Mouse (Mus musculus): Measurements from ENCODE around the gene Cdh23. TPM values are rescaled to one million over a fixed set of nuclear protein-coding genes. Genes with fewer than 3 reads are reported as not detected.

Gene Cdh23
- polyA plus RNA-seq, 1 experiment from 2014 or later = 0.25 TPM

DNA sequence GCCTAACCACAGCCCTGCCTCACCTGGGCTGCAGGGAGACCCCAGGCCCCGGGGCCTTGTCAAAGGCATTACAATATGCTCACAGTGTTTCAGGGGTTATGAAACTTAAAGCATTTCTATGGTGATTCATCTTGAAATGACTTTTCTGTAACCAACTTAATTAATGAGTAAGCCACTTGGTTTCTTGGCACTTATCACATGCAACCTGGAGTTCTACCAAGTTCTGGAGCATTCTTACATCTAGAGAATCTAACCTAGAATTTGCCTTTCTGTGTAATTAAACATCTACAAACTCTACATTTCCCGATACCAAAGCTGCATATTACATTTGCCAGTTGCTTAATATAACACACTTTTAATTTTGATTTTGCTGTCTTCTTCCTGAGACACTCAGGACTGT is 279.2 kb downstream of the Cdh23 start:
- DNase-seq (ENCODE audit: low spot score) (no peak), ATAC-seq (replicated peaks; ENCODE audit: low FRiP score, low read depth) (no peak)
- H3K9me3 ChIP-seq (replicated peaks; ENCODE audit: low read length) = no peaks in the 10 kb centered on the region
- no peak overlapping the region for H3K9ac ChIP-seq (ENCODE audit: low read depth, low read length)
- H3K4me3 ChIP-seq (replicated peaks; ENCODE audit: low read depth, low read length) = no peak overlapping the region
- no peaks in the 10 kb centered on the region for H3K36me3 ChIP-seq (ENCODE audit: insufficient read depth, low read length)
- no peaks in the 10 kb centered on the region for H3K4me1 ChIP-seq (replicated peaks; ENCODE audit: insufficient read depth, low read length)
- H3K27ac ChIP-seq = no peak overlapping the region
- no peak for TF ChIP-seq CTCF (IDR thresholded peaks at IDR 0.05; ENCODE audit: low read depth)
- 93% methylated on average over 2 of the region's 2 CpGs for WGBS
- no peak overlapping the region for H3K4me2 ChIP-seq (ENCODE audit: low read length)
- no peaks in the 10 kb centered on the region for H3K27me3 ChIP-seq (ENCODE audit: insufficient read depth, low read length)

DNA sequence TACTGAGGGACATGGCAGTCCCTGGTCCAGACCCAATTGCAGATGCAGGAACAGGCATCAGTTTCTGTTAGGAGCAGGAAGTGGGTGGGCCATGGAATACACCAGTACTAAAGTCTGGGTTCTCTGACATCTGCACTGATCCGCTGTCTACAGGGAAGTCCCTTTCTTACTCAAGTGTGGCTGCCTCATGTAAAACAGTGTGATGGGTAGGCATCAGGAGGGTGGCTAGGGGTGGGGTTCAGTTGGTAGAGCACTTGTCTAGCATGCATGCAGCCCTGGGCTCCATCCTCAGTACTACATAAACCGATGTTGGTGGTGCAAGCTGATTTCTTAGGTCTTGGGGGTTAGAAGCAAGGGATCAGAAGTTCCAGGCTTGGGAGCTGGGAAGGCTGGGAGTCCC is 282.5 kb downstream of the Cdh23 start:
- TF ChIP-seq CTCF (IDR thresholded peaks at IDR 0.05; ENCODE audit: low read depth) = no peak
- H3K9me3 ChIP-seq (replicated peaks; ENCODE audit: low read length) = no peaks in the 10 kb centered on the region
- no peak overlapping the region for H3K9ac ChIP-seq (ENCODE audit: low read depth, low read length)
- H3K27ac ChIP-seq = no peak overlapping the region
- no peaks in the 10 kb centered on the region for H3K4me1 ChIP-seq (replicated peaks; ENCODE audit: insufficient read depth, low read length)
- no peaks in the 10 kb centered on the region for H3K36me3 ChIP-seq (ENCODE audit: insufficient read depth, low read length)
- DNase-seq (ENCODE audit: low spot score) (no peak), ATAC-seq (replicated peaks; ENCODE audit: low FRiP score, low read depth) (no peak)
- no peak overlapping the region for H3K4me2 ChIP-seq (ENCODE audit: low read length)
- H3K27me3 ChIP-seq (ENCODE audit: insufficient read depth, low read length) = no peaks in the 10 kb centered on the region
- 78% methylated on average over 2 of the region's 2 CpGs for WGBS
- H3K4me3 ChIP-seq (replicated peaks; ENCODE audit: low read depth, low read length) = no peak overlapping the region

DNA sequence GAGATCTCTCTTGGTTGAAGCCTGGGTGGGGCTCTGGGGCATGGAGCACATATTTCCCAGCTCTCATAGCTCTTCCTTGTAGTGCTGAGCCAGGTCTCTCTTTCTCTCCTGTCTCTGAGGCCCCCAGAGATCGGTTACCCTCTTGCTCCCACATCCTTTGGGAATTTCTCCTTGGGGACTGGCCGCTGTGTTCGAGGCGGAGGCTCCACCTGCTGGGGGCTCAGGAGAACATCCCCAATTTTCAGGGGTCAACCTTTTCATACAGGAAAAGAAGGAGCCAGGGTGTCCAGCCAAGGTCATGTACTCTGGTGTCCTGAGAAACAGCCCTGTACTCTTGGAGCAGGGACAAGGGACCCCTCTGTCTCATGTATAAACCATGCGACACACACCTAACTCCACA is 284.5 kb downstream of the Cdh23 start:
- Histone ChIP-seq H3K9ac (ENCODE audit: low read depth, low read length) (no peak overlapping the region), H3K36me3 (ENCODE audit: insufficient read depth, low read length) (no peaks in the 10 kb centered on the region), H3K27me3 (ENCODE audit: insufficient read depth, low read length) (no peaks in the 10 kb centered on the region), H3K9me3 (replicated peaks; ENCODE audit: low read length) (no peaks in the 10 kb centered on the region), H3K27ac (no peak overlapping the region), H3K4me1 (replicated peaks; ENCODE audit: insufficient read depth, low read length) (no peaks in the 10 kb centered on the region), H3K4me2 (ENCODE audit: low read length) (no peak overlapping the region), H3K4me3 (replicated peaks; ENCODE audit: low read depth, low read length) (no peak overlapping the region)
- ATAC-seq (replicated peaks; ENCODE audit: low FRiP score, low read depth) = no peak
- 27% methylated on average over 5 of the region's 5 CpGs for WGBS
- DNase-seq (ENCODE audit: low spot score) = peak; percentile 50
- peak; percentile 72 for TF ChIP-seq CTCF (IDR thresholded peaks at IDR 0.05; ENCODE audit: low read depth)

DNA sequence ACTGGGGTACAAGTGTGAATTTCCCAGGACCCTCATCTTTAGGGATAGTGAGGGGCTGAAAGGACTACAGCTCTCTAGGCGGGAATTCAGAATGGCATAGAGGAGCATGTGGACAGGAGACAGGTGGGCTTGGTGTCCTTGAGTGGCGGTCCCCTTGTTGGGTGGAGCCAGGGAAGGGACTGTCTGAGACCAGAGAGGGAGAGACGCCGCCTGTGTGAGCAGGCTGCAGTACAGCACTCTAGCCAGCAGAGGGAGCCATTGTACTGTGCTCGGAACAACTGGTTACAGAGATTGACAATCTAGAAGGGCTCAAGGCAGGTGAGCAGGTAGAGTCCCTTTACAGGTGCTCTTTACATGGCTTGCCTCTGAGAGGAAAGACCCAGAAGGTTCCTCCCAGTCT is 288.5 kb downstream of the Cdh23 start:
- Histone ChIP-seq H3K4me2 (ENCODE audit: low read length) (no peak overlapping the region), H3K9ac (ENCODE audit: low read depth, low read length) (no peak overlapping the region), H3K36me3 (ENCODE audit: insufficient read depth, low read length) (no peaks in the 10 kb centered on the region), H3K27ac (no peak overlapping the region), H3K4me1 (replicated peaks; ENCODE audit: insufficient read depth, low read length) (no peaks in the 10 kb centered on the region), H3K27me3 (ENCODE audit: insufficient read depth, low read length) (no peaks in the 10 kb centered on the region), H3K9me3 (replicated peaks; ENCODE audit: low read length) (no peaks in the 10 kb centered on the region), H3K4me3 (replicated peaks; ENCODE audit: low read depth, low read length) (no peak overlapping the region)
- 5% methylated on average over 5 of the region's 5 CpGs for WGBS
- TF ChIP-seq CTCF (IDR thresholded peaks at IDR 0.05; ENCODE audit: low read depth) = peak; percentile 96
- DNase-seq (ENCODE audit: low spot score) (peak; percentile 66), ATAC-seq (replicated peaks; ENCODE audit: low FRiP score, low read depth) (no peak)

DNA sequence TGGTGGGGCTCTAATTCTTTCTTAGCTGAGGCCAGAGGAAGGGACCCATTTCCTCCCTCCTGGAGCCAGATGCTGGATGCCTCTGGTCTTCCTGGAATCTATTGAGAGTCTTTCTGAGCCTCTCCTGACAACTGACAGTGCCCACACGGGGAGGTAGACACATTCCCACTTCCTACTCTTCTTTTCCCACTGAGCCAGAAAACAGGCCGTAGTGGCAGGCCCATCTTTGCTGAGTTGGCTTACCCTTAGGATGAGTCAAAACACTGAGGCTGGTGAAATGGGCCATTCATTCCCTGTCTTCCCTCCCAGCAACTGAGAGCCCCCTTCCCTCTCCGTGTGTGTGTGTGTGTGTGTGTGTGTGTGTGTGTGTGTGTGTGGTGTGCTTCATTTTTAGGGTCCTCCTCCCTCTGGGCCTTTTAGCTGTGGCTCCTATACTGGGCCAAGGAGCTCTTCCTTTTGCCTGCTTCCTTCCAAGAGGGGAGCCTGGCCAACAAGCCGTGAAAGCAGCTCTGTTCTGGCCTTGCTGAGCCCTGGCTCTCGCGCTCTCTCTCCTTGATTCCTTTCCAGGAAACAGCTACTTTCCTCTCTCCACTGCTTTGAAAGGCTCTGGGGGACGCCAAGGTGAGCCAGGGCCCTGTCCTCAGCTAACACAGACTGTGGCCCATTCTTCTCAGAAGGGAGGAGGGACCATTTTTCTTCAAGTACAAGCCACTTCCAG is 290.7 kb downstream of the Cdh23 start:
- Histone ChIP-seq H3K27ac (no peak overlapping the region), H3K4me3 (replicated peaks; ENCODE audit: low read depth, low read length) (no peak overlapping the region), H3K27me3 (ENCODE audit: insufficient read depth, low read length) (no peaks in the 10 kb centered on the region), H3K9ac (ENCODE audit: low read depth, low read length) (no peak overlapping the region), H3K36me3 (ENCODE audit: insufficient read depth, low read length) (no peaks in the 10 kb centered on the region), H3K4me2 (ENCODE audit: low read length) (no peak overlapping the region), H3K9me3 (replicated peaks; ENCODE audit: low read length) (no peaks in the 10 kb centered on the region), H3K4me1 (replicated peaks; ENCODE audit: insufficient read depth, low read length) (no peaks in the 10 kb centered on the region)
- 43% methylated on average over 7 of the region's 7 CpGs for WGBS
- no peak for DNase-seq (ENCODE audit: low spot score)
- TF ChIP-seq CTCF (IDR thresholded peaks at IDR 0.05; ENCODE audit: low read depth) = no peak
- ATAC-seq (replicated peaks; ENCODE audit: low FRiP score, low read depth) = no peak

DNA sequence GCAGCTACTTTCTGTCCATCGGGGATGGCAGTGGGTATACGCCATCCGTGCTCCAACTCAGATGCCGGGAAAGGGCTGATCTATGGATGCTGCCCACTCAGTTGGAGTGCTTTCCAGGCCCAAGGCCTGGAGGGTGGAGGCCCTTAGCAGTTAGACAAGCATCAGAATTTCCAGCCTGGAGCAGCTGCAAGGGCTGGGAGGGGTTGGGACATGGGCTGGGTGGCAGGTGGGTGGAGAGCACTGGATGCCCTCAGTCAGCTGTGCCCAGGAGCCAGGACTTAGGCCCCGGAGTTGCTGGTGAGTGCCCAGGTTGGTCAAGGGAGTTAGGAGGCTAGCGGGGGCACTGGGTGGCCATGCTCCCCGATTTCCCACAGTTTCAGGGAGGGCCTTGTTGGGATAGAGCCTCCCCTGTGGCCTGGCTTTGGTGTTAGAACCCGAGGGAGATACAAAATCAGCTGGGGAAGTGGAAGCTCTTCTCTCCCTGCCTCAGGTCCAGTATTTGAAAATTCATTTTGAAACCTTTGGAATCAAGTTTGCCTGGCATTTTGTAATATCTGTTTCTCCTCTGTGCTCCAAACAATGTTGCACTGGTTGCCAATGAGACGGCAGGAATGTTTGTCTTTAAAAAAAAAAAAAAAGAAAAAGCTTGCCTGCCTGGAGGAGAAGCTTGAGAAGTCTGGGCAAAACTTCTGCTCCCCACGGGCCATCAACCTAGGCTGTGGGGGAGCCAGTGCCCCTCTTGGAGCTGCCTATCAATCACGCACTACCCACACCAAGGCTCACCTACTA is 295.6 kb downstream of the Cdh23 start:
- Histone ChIP-seq H3K4me1 (replicated peaks; ENCODE audit: insufficient read depth, low read length) (no peaks in the 10 kb centered on the region), H3K36me3 (ENCODE audit: insufficient read depth, low read length) (no peaks in the 10 kb centered on the region), H3K4me2 (ENCODE audit: low read length) (no peak overlapping the region), H3K9ac (ENCODE audit: low read depth, low read length) (0 out of 2 replicates have a peak overlapping the region, but pooled peaks have one; percentile 13), H3K27me3 (ENCODE audit: insufficient read depth, low read length) (no peaks in the 10 kb centered on the region), H3K9me3 (replicated peaks; ENCODE audit: low read length) (no peaks in the 10 kb centered on the region), H3K27ac (no peak overlapping the region), H3K4me3 (replicated peaks; ENCODE audit: low read depth, low read length) (no peak overlapping the region)
- 72% methylated on average over 11 of the region's 11 CpGs for WGBS
- DNase-seq (ENCODE audit: low spot score) (no peak), ATAC-seq (replicated peaks; ENCODE audit: low FRiP score, low read depth) (no peak)
- no peak for TF ChIP-seq CTCF (IDR thresholded peaks at IDR 0.05; ENCODE audit: low read depth)

Data from kidney, postnatal 0 days (tissue).